Mouse (Mus musculus): ENCODE data around the gene Gm42957. TPM values are rescaled to one million over a fixed set of nuclear protein-coding genes. Genes with fewer than 3 reads are reported as not detected.

Gene Gm42957
- polyA plus RNA-seq (2014; fragmentation: Illumina TruSeq; extraction: RNeasy Lipid Tissue Mini Kit (QIAGEN cat#74804); ENCODE audit: insufficient read depth, low read depth, low replicate concordance), result not detected

GRCm38 (mm10) chr3:96634928-96635879 is at the start of gene Gm42957, which contains the start of gene Pex11b:
Gene Gm42957, plus strand, starts transcription at chr3:96635474.
Gene Pex11b, plus strand, starts transcription at chr3:96635376.

DNA sequence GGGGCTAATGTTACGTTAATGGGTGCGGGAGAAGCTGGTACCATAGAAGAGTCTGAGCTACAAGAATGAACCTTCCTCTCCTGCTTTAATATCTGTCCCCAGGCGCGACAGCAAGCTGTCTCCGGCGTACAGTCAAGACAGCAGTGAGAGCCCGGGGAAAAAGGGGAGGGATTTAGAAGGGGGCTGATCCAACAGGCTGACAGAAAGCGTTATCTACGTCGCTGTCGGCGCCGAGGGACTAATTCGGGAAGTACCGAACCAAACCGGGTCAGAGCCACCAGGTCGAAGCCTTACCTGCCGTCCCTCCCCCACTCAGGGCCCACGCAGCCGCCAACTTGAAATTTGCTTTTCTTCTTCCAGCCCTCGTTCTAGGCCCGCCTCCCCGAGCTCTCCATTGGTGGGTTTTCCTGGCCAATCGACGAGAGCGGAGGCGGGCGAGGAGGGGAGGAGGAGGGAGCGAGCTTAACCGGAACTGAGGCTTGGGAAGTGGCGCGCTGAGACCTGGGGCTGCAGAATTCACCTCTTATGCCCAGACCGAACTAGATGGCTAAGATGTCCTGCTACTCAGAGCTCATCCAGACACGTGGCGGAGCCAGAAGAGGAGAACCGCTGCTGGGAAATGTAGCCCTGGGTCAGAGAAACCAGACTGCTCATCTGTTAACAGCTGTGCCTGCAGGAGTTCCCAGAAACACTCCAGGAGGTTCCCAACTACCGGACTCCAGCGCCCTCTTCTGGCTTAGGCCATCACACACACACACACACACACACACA is 41.3 kb upstream of the Gm42957 start, which contains the start of gene Polr3gl:
Polr3gl (minus strand) TSS at position 392 of the 771 bp plus-strand sequence.

DNA sequence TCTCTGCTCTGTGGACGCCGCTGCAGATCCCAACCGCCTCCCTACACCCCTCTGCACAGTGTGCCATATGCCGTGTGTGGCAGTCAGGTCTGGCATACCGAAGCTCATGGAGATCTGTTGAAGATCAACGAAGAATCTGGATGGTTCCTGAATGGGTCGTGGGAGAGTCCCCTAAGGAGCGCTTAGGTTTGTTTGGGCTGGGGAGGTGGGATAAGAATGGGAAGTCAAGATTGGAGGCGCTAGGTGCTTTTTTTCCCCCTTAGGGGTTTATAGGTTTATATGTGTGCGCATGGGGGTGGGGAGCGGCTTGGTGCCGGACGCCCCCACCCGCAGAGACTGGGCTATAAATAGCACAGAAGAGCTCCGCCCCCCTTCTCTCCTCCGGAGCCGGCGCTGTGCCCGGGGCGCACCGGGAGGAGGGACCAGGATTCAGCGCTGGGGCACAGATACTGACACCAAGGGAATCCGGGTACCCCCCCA is 39.0 kb upstream of the Gm42957 start, which contains the start of gene Ankrd34a:
Ankrd34a (plus strand) TSS at position 409 of the 480 bp plus-strand sequence.

GRCm38 (mm10) chr3:96600639-96601250 is 34.5 kb upstream of the Gm42957 start, which contains the start of gene Lix1l:
Gene Lix1l, plus strand, starts transcription at chr3:96601149.

DNA sequence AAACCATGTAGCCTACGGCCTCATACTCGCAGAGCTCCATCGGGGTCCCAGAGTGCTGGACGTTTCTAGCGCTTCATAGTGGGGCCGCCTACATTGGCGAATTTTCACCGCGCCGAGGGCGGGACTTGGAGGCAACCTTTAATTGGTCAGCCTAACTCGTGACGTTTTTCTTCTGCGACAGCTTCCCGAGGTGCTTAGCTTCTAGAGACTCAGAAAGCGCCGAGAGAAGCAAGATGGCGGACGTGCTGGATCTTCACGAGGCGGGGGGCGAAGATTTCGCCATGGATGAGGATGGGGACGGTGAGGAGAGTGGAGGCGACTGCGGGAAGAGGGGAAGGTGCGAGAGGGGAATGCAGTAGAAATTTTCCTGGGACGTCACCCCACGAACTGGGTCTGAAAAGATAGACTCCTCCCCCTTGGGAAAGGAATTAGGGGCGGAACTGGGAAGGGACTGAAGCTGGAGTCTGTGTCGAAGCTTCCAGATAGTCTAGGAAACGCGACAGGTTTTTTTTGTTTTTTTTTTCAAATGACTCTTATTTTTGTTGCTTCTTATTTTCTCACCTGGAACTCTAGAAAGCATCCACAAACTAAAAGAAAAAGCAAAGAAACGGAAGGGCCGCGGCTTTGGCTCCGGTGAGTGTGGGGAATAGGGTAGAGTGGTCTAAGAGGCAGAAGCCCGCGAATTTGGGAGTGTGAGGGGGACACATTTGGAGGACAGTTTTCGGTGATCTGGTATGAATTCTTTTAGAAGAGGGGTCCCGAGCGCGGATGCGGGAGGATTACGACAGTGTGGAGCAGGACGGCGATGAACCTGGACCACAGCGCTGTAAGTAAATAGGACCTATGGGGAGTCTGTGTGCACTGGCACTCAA is 5.3 kb upstream of the Gm42957 start, which contains the start of gene Rbm8a:
Rbm8a (plus strand) TSS at position 205 of the 872 bp plus-strand sequence.

GRCm38 (mm10) chr3:96645018-96645649 is 9.9 kb downstream of the Gm42957 start, which contains the start of gene Itga10:
Gene Itga10, plus strand, starts transcription at chr3:96645584.

DNA sequence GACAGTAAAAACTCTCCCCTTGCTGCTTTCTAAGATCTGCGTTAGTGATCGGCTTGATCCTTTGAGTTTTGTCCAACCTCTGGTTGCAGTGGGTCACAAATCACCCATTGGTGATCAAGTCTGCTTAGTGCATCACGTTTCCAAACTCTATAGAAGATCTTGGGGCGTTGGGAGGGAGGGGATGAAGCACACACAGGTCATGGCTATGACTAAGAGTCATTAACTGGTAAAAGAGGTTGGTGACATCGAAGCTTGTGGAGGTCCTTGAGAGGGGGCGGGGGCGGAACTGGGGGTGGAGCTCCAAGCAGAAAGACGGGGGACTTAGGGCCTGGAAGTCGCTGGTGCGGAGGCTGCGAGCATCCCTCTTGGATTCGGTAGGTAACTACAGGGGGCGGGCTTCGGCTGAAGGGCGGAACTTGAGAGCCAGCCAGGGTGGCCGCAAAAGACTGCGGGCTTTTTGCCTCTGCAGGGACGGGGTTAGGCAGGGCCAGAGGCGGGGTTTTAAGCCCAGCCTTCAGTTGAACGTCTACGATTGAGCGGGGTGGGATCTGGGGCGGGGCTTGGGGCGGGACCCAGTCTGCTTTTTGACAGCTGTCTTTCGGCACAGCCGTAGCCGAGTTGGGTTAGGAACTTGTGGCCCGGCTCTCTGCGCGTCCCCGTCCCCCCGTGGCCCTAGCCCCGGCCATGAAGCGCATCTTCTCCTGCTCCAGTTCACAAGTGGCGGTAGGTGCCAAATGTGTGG is 34.6 kb downstream of the Gm42957 start, which contains the start of gene Ankrd35:
Ankrd35 (plus strand) TSS at position 405 of the 742 bp plus-strand sequence.

DNA sequence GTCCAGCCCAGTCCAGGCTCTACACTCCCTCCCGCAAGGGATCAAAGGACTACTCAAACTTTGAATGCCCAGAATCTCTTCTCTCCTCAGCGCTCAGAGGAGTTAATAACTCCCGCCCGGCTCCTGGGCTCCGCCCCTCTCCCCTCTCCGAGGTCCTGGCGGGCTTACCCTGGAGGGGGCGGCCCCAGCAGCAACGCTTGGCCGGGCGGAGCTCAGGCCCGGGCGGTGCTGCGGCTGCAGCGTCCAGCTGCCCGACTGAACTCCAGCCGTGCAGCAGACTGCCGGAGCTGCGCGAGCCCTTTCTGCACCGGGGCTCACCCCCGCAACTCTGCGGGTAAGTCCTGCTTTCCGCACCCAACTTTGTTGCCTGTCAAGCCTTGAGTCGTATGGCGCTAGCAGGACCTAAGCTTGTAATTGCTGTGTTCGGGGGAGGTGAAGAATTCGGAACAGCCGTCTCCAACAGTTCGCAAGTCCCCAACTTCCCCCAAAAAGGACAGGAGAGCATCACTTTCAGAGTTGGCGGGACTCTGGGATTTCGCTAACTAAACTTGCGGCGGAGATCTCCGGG is 61.0 kb downstream of the Gm42957 start, which contains the start of gene Pias3:
Pias3 (plus strand) TSS at position 187 of the 568 bp plus-strand sequence.

Other genes with a start within 250 kb of the Gm42957 start
- gene BC107364, start 183.2 kb upstream of the Gm42957 start, polyA plus RNA-seq (2014; fragmentation: Illumina TruSeq; extraction: RNeasy Lipid Tissue Mini Kit (QIAGEN cat#74804); ENCODE audit: insufficient read depth, low read depth, low replicate concordance), result not detected
- 2.5 TPM for gene Hfe2, start 110.3 kb upstream of the Gm42957 start, polyA plus RNA-seq (2014; fragmentation: Illumina TruSeq; extraction: RNeasy Lipid Tissue Mini Kit (QIAGEN cat#74804); ENCODE audit: insufficient read depth, low read depth, low replicate concordance)
- 694 TPM for gene Txnip, start 77.5 kb upstream of the Gm42957 start, polyA plus RNA-seq (2014; fragmentation: Illumina TruSeq; extraction: RNeasy Lipid Tissue Mini Kit (QIAGEN cat#74804); ENCODE audit: insufficient read depth, low read depth, low replicate concordance)
- gene Gm16253, start 58.5 kb upstream of the Gm42957 start, polyA plus RNA-seq (2014; fragmentation: Illumina TruSeq; extraction: RNeasy Lipid Tissue Mini Kit (QIAGEN cat#74804); ENCODE audit: insufficient read depth, low read depth, low replicate concordance), result 0.93 TPM
- 42.5 TPM for gene Polr3gl, start 41.3 kb upstream of the Gm42957 start, polyA plus RNA-seq (2014; fragmentation: Illumina TruSeq; extraction: RNeasy Lipid Tissue Mini Kit (QIAGEN cat#74804); ENCODE audit: insufficient read depth, low read depth, low replicate concordance)
- not detected for gene Ankrd34a, start 38.8 kb upstream of the Gm42957 start, polyA plus RNA-seq (2014; fragmentation: Illumina TruSeq; extraction: RNeasy Lipid Tissue Mini Kit (QIAGEN cat#74804); ENCODE audit: insufficient read depth, low read depth, low replicate concordance)
- gene Lix1l, start 34.3 kb upstream of the Gm42957 start, polyA plus RNA-seq (2014; fragmentation: Illumina TruSeq; extraction: RNeasy Lipid Tissue Mini Kit (QIAGEN cat#74804); ENCODE audit: insufficient read depth, low read depth, low replicate concordance), result 23.9 TPM
- gene Rbm8a, start 5.5 kb upstream of the Gm42957 start, polyA plus RNA-seq (2014; fragmentation: Illumina TruSeq; extraction: RNeasy Lipid Tissue Mini Kit (QIAGEN cat#74804); ENCODE audit: insufficient read depth, low read depth, low replicate concordance), result 73.2 TPM
- 23.0 TPM for gene Pex11b, start 98 bp upstream of the Gm42957 start, polyA plus RNA-seq (2014; fragmentation: Illumina TruSeq; extraction: RNeasy Lipid Tissue Mini Kit (QIAGEN cat#74804); ENCODE audit: insufficient read depth, low read depth, low replicate concordance)
- gene Itga10, start 10.1 kb downstream of the Gm42957 start, polyA plus RNA-seq (2014; fragmentation: Illumina TruSeq; extraction: RNeasy Lipid Tissue Mini Kit (QIAGEN cat#74804); ENCODE audit: insufficient read depth, low read depth, low replicate concordance), result 0.81 TPM
- 0.77 TPM for gene Ankrd35, start 34.7 kb downstream of the Gm42957 start, polyA plus RNA-seq (2014; fragmentation: Illumina TruSeq; extraction: RNeasy Lipid Tissue Mini Kit (QIAGEN cat#74804); ENCODE audit: insufficient read depth, low read depth, low replicate concordance)
- 13.8 TPM for gene Pias3, start 60.9 kb downstream of the Gm42957 start, polyA plus RNA-seq (2014; fragmentation: Illumina TruSeq; extraction: RNeasy Lipid Tissue Mini Kit (QIAGEN cat#74804); ENCODE audit: insufficient read depth, low read depth, low replicate concordance)
- 3.0 TPM for gene Nudt17, start 73.1 kb downstream of the Gm42957 start, polyA plus RNA-seq (2014; fragmentation: Illumina TruSeq; extraction: RNeasy Lipid Tissue Mini Kit (QIAGEN cat#74804); ENCODE audit: insufficient read depth, low read depth, low replicate concordance)
- gene Polr3c, start 92.2 kb downstream of the Gm42957 start, polyA plus RNA-seq (2014; fragmentation: Illumina TruSeq; extraction: RNeasy Lipid Tissue Mini Kit (QIAGEN cat#74804); ENCODE audit: insufficient read depth, low read depth, low replicate concordance), result 13.1 TPM
- gene Rnf115, start 92.2 kb downstream of the Gm42957 start, polyA plus RNA-seq (2014; fragmentation: Illumina TruSeq; extraction: RNeasy Lipid Tissue Mini Kit (QIAGEN cat#74804); ENCODE audit: insufficient read depth, low read depth, low replicate concordance), result 23.2 TPM
- gene Pdzk1, start 193.8 kb downstream of the Gm42957 start, polyA plus RNA-seq (2014; fragmentation: Illumina TruSeq; extraction: RNeasy Lipid Tissue Mini Kit (QIAGEN cat#74804); ENCODE audit: insufficient read depth, low read depth, low replicate concordance), result not detected
- 0.87 TPM for gene Cd160, start 193.9 kb downstream of the Gm42957 start, polyA plus RNA-seq (2014; fragmentation: Illumina TruSeq; extraction: RNeasy Lipid Tissue Mini Kit (QIAGEN cat#74804); ENCODE audit: insufficient read depth, low read depth, low replicate concordance)